Mouse (Mus musculus): ENCODE measurements around the gene Rcn1. TPM values are rescaled to one million over a fixed set of nuclear protein-coding genes. Genes with fewer than 3 reads are reported as not detected.

Rcn1 gene
- 1 to 10 TPM; 5.1 to 5.4 TPM for total RNA-seq (2021)
- long read RNA-seq, experiment 1, transcript Rcn1-201 (6 exons, 2,720 nt) = major isoform, 9 of 10 reads
- long read RNA-seq, experiment 1, partial matches to known transcripts = 1 of 10 reads
- long read RNA-seq, experiment 1, other reads (novel, unspliced or antisense) = 0 of 10 reads
- long read RNA-seq, experiment 2, transcript Rcn1-201 (6 exons, 2,720 nt) = major isoform, 6 of 6 reads
- long read RNA-seq, experiment 2, partial matches to known transcripts = 0 of 6 reads
- long read RNA-seq, experiment 2, other reads (novel, unspliced or antisense) = 0 of 6 reads

DNA sequence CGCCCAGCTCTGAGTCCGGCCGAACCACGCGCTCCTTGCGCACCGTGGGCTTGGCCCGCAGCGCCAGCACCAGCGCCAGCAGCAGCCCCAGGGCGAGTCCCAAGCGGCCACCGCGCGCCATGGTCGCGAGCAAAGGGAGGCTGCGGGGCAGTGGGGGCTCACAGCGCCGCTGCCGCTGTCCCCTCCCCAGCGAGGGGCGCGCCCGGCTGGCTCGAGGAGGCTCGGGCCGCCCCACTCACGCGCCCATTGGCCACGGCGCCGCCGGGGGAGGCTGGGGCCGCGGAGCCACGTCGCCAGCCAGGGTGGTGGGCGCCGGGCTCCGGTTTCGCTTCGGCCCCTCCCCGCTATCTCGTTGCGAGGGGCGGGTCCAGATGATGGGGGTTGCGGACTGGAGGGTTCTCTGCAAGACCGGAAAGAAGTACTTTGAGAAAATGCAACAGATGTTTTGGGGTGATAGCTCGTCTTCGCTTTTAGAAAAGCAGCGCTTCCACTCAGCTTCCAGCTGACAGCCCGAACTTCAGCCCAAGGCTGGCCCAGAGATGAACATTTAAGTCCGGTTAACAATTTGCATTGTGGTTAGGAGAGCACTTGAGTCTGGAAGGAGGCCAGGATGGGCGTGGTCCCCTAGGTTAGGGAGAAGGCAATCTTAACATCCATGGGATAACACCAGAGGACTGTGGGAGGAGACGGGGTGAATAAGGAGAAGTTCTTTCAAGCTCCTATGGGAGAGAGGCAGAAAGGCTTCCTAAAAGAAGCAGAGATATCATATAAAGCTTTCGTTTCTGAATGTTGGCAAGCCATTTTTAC, at the start of gene Rcn1:
Gene Rcn1 (minus strand): TSS at position 235 of the 807 bp plus-strand sequence.
- DNase-seq (ENCODE audit: low spot score) = peak; percentile 66

DNA sequence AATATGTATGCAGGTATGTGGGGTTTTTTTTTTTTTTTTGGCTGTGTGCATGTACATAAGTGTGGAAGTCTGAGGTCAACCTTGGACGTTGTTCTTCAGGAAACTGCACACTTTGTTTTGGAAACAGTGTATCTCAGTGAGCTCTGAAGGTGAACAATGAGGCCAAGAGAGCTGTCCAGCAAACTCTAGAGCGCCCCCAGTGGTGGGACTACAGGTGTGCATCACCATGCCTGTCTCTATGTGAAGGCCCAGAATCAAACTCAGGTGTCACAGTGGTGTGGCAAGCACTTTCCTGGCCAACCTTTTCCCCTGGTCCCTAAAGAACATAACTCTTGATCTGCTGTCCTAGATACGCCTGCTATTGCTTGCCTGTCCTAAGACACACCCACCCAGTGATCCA, 45.0 kb upstream of the Rcn1 start:
- no peak for DNase-seq (ENCODE audit: low spot score)

DNA sequence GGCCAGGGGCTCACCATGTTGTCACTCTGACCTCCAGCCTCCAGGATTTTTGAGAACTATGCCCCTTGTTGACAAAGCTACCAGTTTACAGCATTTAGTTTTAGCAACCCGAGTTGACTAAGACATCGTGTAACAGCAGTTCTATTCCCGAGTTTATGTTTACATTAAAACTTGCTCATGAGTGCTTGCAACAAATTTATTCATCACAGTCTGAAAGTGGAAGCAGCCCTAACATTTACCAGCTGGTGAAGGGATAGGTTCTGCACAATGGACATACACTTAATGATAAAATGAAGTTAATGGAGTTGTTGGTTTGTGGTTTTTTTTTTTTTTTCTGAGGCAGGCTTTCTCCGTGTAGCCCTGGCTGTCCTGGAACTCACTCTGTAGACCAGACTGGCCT, 39.9 kb upstream of the Rcn1 start:
- no peak for DNase-seq (ENCODE audit: low spot score)

DNA sequence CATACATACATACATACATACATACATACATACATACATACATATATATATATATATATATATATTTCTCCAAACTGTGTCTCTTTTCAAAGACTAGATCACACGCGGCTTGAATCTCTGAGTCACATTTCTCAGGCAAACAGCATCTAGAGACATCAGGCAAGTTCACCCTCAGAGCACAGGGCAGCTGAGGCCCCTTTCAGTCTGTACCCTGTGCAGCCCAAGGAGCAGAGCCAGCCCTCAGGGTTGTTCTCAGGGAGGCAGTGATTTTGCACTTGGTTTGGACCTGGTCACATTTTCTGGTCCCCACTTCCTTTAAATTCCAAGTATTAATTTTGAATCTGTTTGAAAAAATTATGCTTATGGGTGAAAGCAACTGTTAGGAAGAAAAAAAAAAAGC, 39.4 kb upstream of the Rcn1 start:
- DNase-seq (ENCODE audit: low spot score) = no peak

DNA sequence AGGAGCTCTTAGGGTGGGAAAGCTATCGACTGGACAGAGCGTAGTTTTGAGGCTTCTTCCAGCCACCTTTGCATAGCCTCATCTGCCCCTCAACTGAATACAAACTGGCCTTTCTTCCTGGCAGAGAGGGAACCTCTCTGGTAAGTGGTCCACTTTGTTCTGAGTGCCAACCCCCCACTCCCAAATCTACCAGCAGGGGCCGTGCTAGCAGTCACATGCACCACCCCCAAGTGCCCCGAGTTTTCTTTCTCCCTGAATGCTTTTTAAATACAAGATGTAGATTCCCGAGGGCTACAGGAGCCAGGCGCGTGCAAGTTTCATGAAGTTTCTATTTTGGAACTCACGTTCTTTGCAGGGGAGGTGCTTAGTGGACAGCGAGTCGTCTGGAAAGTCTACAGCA, 33.8 kb upstream of the Rcn1 start:
- DNase-seq (ENCODE audit: low spot score) = no peak

DNA sequence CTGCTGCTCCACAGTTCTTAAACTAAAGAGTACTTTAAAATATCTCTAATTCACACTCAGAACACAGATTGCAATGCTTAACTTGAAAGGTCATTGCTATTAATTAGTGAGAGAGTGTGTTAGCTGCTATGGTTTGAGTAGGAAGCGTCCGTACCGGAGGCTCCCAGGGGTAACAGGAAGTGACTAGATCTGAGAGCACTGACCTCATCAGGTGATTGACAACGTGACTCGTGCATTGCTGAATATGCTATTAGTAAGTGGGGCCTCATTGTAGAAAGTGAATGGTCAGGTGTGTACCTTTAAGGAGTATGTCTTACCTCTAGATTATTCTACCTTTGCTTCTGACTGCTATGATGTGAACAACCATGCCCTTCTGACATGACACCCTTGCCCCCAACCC, 31.3 kb upstream of the Rcn1 start:
- no peak for DNase-seq (ENCODE audit: low spot score)

DNA sequence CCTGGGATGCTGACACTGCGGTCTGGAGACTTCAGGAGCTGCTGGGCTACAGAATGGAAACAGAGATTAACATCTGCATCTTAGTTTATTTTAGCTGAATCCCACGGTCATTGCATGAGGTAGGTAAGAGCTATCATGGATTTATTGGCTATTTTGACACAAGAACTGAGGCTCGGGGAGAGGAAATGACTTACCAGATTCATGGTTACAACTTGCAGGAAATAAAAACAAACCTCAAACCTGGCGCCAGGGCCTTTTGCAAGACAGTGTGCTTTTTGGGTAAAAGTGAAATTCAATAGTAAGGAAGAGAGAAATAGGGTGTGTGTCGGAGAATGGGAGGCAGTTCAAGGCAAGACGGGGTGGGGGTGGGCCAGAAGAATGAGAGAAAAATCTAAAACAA, 30.8 kb upstream of the Rcn1 start:
- no peak for DNase-seq (ENCODE audit: low spot score)

DNA sequence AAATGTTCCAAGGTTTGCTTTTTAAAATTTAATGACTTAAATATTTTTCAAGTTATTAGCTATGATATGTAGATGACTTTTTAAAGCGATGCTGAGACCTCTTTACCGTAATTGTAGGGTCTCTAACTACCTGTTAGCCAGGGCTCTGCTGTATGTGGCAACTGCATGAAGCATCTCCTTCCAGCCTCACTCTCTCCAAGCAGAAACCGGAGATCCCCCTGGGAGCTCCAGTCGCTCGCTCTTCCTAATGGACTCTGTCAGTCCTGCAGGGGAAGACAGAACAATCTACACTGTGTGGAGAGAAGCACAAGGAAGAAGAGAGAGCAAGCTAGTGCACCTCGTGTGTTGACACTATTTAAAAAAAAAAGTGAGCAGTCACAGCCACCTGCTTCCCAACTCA, 29.3 kb upstream of the Rcn1 start:
- DNase-seq (ENCODE audit: low spot score) = no peak

DNA sequence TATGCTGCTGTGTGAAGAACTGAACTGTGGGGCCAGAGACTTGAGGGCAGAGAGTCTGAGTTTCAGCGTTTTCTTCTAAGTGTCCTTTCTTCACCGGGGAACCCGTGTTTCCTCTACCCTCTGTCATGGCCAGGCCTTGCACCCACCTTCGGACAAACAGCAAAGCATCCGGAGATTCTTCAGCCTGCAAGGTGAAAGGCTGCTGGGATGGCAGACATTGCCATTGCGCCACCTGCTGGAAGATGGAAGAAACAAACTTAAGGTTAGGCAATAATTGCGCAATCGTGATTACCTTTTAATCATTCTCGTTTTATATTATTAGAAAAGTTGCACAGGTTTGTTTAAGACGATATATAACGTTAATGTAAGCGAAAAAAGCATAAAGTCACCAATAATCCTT, 28.9 kb upstream of the Rcn1 start:
- peak; percentile 71 for DNase-seq (ENCODE audit: low spot score)

DNA sequence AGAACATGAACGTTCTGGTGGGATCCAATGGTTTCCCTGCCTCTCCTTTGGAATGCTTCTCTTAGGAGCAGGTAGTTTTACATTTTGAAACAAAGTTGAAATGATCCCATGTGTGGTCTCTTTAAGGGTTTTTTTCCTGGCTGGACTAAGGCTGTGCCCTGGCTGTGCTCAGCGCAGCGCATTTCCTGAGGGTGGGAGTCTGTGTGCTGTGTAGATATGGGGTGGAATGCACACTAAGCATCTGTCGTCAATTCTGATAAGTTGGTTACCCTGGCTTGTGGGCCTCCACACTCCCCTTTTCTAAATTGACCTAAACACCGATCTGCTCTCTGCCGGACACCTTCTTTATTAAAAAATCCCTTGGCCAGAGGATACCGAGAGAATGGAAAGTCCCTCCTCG, 28.3 kb upstream of the Rcn1 start:
- DNase-seq (ENCODE audit: low spot score) = no peak

DNA sequence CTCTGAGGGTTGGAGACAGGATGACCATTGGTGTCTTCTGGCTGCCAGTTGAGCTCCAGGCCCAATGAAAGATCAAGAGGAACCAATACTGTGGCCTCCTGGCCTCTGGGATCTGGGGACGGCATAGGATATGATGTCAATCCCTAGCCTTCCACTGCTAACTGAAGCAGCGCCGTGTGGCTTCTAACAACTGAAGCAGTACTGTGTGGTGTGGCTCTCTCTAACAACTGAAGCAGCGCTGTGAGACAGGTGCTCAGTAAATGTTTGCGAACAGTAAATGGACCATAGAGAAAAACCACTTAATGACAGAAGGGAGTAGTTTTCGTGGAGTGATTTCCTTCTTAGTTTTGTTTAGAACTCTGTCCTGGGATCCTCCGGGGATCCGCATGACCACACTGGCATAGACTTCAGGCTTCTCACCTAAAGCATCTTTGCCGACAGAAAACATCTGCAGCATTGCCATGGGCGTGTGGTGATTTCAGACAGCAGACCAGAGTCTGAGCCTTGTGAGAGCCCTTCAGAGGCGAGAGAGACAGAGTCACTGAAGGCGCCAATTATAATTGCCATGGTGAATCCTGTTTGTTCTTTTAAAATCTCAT, 19.6 kb upstream of the Rcn1 start:
- DNase-seq (ENCODE audit: low spot score) = no peak

DNA sequence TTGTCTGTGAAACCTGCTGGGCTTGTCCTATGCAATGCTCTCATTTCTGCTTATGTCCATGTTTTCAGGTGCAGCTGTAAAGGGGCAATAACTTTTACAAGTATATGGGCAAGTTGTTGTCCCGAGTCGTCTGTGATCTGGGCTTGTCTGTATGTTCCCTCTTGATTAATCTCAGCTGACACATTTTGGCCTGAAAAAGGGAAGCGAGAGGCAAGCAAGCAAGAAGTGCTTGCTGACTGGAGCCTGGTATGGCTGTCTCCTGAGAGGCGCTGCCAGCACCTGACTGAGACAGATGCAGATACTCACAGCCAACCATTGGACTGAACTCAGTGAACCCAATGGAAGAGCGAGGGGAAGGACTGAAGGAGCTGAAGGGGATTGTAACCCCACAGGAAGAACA, 18.5 kb upstream of the Rcn1 start:
- DNase-seq (ENCODE audit: low spot score) = no peak

DNA sequence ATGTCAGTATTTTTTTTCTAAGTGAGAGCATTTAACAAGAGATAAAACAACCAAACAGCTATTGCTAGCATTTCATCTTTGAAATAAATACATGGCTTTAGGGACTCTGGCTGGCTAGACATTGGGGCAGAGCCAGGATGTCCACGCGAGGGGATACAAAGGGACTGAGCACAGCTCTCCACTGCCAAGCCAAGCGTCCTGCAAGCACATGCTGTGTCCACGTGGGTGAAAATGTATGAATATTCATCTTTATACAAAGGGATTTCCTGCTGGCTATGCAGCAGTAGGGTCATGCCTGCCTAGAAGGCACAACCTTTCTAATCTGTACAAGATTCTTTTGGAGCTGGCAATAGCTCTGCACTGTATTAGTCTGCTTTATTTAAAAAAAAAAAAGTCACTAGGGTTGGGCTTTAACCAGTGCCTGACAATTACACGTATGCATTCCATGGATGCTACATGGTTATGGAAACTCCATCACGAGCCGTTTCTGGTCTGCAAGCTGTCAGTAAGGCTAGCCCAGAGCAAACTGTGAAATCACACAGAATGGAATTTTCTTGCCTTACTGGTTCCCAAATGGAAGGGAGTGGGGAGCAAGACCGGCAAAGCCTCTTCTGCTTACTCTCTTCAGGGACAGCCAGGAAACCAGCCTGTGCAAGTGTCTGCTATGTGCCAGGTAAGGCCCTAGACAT, 17.7 kb upstream of the Rcn1 start:
- no peak for DNase-seq (ENCODE audit: low spot score)

DNA sequence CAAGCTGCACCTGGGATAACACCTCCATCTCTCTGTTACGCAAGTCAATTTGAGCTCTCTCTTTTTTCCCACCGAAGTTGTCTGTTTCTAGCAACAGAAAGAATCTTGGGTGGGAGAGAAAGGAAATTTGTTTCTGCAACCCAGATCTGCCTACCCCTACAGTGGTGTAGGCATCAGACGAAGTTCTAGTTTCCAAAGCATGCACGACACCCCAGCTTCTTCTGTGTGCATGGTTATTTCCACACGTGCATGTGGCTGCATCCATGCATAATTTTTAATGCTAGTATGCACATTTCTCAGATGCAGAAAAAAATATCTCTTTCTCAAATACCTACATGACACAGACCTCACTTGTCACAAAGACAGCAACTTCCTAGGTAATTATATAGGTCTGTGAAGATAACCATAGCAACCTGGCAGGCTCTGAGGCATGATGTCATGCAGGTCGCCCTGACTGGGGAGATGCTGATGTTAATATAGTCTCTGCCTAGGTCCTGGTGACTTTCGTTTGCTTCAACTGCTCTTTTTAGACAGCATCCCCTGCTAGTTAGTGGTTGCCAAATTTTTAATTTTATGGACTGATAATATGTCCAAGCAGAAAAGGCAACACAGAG, 17.0 kb upstream of the Rcn1 start:
- DNase-seq (ENCODE audit: low spot score) = no peak

DNA sequence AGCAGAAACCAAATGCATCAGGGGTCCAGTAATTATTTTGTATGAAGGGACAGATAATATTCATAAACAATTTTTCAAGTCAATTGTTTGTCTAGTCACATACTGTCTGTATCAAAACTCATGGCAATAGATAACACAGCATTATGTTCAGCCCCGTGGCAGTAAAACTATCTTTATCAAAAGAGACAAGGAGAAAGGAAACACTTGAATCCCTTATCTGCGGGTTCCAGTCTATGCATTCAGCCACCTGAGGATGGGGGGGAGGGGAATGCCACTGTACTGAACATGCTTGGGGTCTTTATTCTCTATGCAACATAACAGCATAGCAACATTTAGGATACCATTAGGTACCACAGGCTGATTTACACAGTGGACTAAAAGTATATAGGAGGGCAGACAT, 15.2 kb upstream of the Rcn1 start:
- DNase-seq (ENCODE audit: low spot score) = no peak

DNA sequence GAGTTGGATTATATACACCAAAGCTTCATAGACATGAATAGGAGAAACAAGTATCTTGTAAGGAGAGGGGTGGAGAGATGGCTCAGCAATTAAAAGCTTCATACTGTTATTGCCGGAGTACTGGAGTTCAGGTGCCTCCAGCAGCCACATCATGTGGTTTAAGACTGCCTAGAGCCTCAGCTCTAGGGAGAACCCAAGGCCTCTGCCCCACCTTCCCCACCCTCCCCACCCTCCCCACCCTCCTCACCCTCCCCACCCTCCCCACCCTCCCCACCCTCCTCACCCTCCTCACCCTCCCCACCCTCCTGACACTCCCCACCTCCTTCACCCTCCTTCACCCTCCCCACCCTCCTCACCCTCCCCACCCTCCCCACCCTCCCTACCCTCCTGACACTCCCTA, 10.1 kb upstream of the Rcn1 start:
- DNase-seq (ENCODE audit: low spot score) = no peak

DNA sequence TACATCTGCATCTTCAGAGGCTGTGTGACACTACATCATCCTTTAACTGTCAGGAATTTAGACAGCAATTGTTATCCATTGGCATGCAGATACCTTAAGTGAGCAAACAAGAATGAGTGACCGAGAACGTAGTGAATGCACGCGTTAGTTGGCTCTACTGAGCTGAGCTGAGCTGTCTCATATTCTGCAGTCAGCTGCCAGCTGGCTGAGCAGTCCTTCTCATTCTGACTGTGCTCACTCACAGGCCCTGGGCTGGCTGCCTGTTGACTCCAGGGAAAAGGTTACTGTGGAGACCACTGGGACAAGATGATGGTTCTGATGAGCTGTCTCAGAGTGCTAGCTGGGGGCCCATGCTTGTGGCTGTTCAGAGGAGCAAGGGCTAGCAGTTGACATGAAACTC, 9.4 kb upstream of the Rcn1 start:
- peak; percentile 62 for DNase-seq (ENCODE audit: low spot score)

DNA sequence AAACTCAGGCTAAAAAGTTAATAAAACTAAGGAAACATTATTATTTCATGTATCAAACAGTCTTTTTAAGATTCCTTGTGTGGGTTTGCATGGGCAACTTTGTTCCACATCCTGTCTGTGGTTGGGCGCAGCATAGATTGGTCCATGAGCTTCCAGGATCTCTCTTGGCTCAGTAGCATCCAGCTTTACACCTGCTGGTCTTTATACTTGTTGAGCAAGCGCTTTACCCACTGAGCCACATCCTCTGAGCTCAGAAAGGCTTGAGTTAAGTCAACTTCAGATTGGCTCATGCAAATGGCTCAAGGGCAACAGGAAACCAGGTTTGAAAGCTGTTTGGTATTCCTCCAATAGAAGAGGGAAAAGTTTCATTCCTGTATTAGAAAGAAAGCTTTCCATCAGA, 3.1 kb upstream of the Rcn1 start:
- no peak for DNase-seq (ENCODE audit: low spot score)

DNA sequence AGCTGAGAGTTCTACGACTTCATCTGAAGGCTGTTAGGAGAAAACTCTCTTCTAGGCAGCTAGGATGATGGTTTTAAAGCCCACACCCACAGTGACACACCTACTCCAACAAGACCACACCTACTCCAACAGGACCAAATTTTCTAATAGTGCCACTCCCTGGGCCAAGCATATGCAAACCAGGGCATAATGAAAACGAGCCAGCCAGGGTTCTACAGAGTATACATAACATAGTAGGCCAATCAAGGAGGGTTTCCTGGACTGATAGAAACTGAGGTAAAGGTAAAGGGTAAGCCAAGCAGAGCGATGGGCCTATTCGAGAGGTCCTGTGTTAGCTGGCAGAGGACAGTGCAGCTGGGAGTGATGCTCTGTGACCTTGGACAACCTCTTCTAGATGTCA, 1.4 kb upstream of the Rcn1 start:
- DNase-seq (ENCODE audit: low spot score) = no peak

DNA sequence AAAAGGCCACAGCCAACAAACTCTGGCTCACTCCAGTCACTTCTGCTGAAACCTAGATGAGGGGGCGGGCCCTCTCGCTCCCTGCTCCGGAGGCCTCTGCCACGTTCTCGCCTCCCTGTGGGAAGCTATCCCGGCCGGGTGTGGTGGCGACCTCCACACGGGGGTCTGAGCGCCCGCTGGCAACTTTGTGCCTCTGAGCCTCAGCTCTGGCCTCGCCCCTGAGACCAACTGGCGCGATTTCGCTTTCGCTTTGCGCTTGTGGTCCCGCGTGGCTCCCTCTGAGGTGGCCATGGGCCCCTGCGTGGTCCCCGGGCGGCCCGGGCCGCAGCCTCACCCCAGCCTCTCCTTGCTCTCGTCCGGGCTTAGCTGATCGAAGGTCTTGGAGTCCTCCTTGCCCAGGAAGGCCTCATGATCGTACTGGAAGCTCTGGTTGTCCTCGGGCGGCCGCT, 459 bp downstream of the Rcn1 start:
- DNase-seq (ENCODE audit: low spot score) = peak; percentile 33

DNA sequence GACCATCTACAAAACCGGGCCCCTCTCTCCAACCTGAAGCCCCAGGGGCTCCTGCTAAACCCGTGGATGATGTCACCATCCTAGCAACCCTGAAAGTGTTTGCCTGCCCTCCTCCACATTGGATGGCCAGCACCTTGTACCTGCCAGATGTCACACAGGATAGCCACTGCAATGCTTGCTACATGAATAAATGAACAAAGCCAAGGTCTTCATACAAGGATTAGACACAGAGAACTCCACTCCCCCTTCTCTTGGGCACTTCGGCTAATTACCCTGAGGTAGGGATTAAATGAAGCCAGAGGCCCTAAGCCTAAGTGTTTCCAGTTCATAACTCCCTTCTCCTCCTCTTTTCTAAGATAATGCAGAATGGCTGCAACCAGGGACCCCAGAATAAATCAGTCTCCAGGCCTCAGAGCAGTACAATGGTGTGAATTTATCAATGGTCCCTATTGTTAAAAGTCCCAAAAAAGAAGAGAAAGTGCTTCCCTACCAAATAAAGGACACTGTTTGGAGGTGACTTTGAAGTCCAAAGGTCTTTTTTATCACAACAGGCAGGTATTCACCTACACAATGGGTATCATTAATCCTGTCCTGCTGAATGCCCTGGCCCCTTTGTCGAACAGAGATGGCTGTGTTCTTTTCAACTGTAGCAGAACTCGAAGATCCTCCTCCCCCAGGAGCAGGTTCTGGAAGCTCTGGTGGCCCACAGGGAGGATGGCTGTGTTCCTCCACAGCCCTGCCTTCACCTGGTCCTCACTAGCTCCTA, 1.5 kb downstream of the Rcn1 start:
- no peak for DNase-seq (ENCODE audit: low spot score)
